Mouse (Mus musculus): ENCODE measurements around the gene Vps29.

DNA sequence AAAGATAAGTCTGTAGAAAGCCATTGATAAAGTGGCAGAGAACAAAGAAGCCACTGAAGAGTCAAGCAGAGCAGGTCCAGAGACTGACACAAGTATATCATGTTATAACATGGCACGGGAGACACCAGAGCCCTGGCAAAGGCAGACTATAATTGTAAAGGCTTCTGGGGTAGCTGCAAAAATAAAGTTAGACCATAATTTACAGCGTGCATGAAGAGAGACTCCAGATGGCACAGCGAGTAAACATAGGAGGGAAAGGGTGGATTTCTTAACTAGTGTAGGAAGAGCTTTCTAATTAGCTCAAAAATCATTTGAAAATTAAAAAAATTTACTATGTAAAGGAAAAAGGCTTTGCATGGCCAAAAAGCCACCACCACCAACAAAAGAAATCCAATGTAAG is 26.9 kb upstream of the Vps29 start:
- TF ChIP-seq CTCF (IDR thresholded peaks at IDR 0.05) (no peak), EP300 (IDR thresholded peaks at IDR 0.05) (no peak)
